Mouse (Mus musculus) CH12.LX (cell line): ENCODE measurements around the gene Adamts16. TPM values are rescaled to one million over a fixed set of nuclear protein-coding genes. Genes with fewer than 3 reads are reported as not detected.

ENCODE experiments used
- DNase-seq: peaks from one replicate; pipeline ENCODE4 v3.0.0-alpha.2; 2013; ENCODE audit errors: extremely low read depth
- H3K27ac ChIP-seq: 2 replicates; pipeline ENCODE4 v1.5.1; 2012; ENCODE audit warnings: low read depth, mild to moderate bottlenecking, control low read depth, moderate library complexity; ENCODE audit not compliant: insufficient read depth
- H3K27me3 ChIP-seq: replicated peaks from 2 replicates; pipeline ENCODE3; 2012; ENCODE audit warnings: inconsistent platforms
- H3K36me3 ChIP-seq, 2 experiments: replicated peaks in 1 of 2; 2 replicates each; pipeline versions ENCODE3 to v1.6.1; 2012; ENCODE audit warnings: inconsistent platforms in 1 of 2, low read length in 1 of 2, mild to moderate bottlenecking in 1 of 2, mixed read lengths in 1 of 2, moderate library complexity in 1 of 2; ENCODE audit not compliant: control insufficient read depth in 1 of 2, insufficient read depth in 1 of 2
- H3K4me1 ChIP-seq, 2 experiments: 2 replicates each; pipeline ENCODE4 v1.6.1; 2012; ENCODE audit warnings: inconsistent platforms in 1 of 2, moderate library complexity in 1 of 2; ENCODE audit not compliant: insufficient read depth in 2 of 2, control insufficient read depth in 1 of 2
- H3K4me2 ChIP-seq: 2 replicates; pipeline ENCODE4 v1.6.1; 2012; ENCODE audit warnings: low read depth, mild to moderate bottlenecking, control low read depth; ENCODE audit not compliant: poor library complexity, insufficient read depth, severe bottlenecking
- H3K4me3 ChIP-seq, 3 experiments: fragments of 150-350 bp in 1 of 3; sonication (generic) in 1 of 3; replicated peaks in 1 of 3; 2 replicates each; pipeline versions ENCODE3 to v1.5.1; 2011 to 2012; ENCODE audit warnings: low read depth in 2 of 3, low read length in 2 of 3, mild to moderate bottlenecking in 2 of 3, moderate library complexity in 2 of 3, control low read depth in 1 of 3, improper control_type of control experiment in 1 of 3, inconsistent platforms in 1 of 3, mixed read lengths in 1 of 3; ENCODE audit not compliant: poor library complexity in 1 of 3
- H3K79me2 ChIP-seq: replicated peaks from 2 replicates; pipeline ENCODE4 v1.6.1; 2012; ENCODE audit warnings: mild to moderate bottlenecking, moderate library complexity; ENCODE audit not compliant: control insufficient read depth, poor library complexity, insufficient read depth, severe bottlenecking; ENCODE audit errors: extremely low read depth
- H3K9ac ChIP-seq: 2 replicates; pipeline ENCODE4 v1.6.1; 2012; ENCODE audit warnings: low read depth, mild to moderate bottlenecking, control low read depth, moderate library complexity; ENCODE audit not compliant: insufficient read depth
- H3K9me3 ChIP-seq: replicated peaks from 2 replicates; pipeline ENCODE3; 2012; ENCODE audit warnings: low read length, inconsistent platforms, mixed read lengths
- BHLHE40 ChIP-seq: IDR thresholded peaks from 2 replicates; pipeline ENCODE4 v1.6.1; 2011; ENCODE audit warnings: mild to moderate bottlenecking, low read depth, low read length, improper control_type of control experiment
- CHD1 ChIP-seq: IDR thresholded peaks from 2 replicates; pipeline ENCODE4 v1.6.1; 2012; ENCODE audit warnings: low read depth, low read length, improper control_type of control experiment, inconsistent platforms
- CHD2 ChIP-seq: IDR thresholded peaks from 2 replicates; pipeline ENCODE4 v1.6.1; 2011; ENCODE audit warnings: low read length, improper control_type of control experiment
- CTCF ChIP-seq, 2 experiments: IDR thresholded peaks in 1 of 2; conservative IDR thresholded peaks in 1 of 2; 2 replicates each; pipeline ENCODE4 v1.5.1; 2011 to 2012; ENCODE audit warnings: low read depth in 2 of 2, low read length in 2 of 2, improper control_type of control experiment in 1 of 2, inconsistent platforms in 1 of 2, mild to moderate bottlenecking in 1 of 2, moderate library complexity in 1 of 2
- ELF1 ChIP-seq: IDR thresholded peaks from 2 replicates; pipeline ENCODE4 v1.6.1; 2014; ENCODE audit warnings: low read depth, mild to moderate bottlenecking, inconsistent platforms, low read length, improper control_type of control experiment
- EP300 ChIP-seq: IDR thresholded peaks from 2 replicates; pipeline ENCODE4 v1.6.1; 2011; ENCODE audit warnings: low read length, improper control_type of control experiment
- ETS1 ChIP-seq: conservative IDR thresholded peaks from 2 replicates; pipeline ENCODE4 v1.6.1; 2012; ENCODE audit warnings: low read depth, mild to moderate bottlenecking, inconsistent platforms, low read length, improper control_type of control experiment, moderate library complexity
- GABPA ChIP-seq: IDR thresholded peaks from 2 replicates; pipeline ENCODE4 v1.6.1; 2012; ENCODE audit warnings: low read depth, low read length, improper control_type of control experiment, inconsistent platforms; ENCODE audit not compliant: insufficient replicate concordance
- HCFC1 ChIP-seq: IDR thresholded peaks from 2 replicates; pipeline ENCODE4 v1.6.1; 2012; ENCODE audit warnings: low read depth, mild to moderate bottlenecking, inconsistent platforms, low read length, improper control_type of control experiment
- IRF4 ChIP-seq: IDR thresholded peaks from 2 replicates; pipeline ENCODE4 v1.6.1; 2014; ENCODE audit warnings: low read depth, mild to moderate bottlenecking, inconsistent platforms, low read length, improper control_type of control experiment
- KAT2A ChIP-seq: IDR thresholded peaks from 2 replicates; pipeline ENCODE4 v1.6.1; 2012; ENCODE audit warnings: low read length, improper control_type of control experiment, inconsistent platforms; ENCODE audit not compliant: insufficient replicate concordance
- MAFK ChIP-seq: IDR thresholded peaks from 2 replicates; pipeline ENCODE4 v1.6.1; 2011; ENCODE audit warnings: low read length, improper control_type of control experiment; ENCODE audit not compliant: insufficient replicate concordance
- MAX ChIP-seq: IDR thresholded peaks from 2 replicates; pipeline ENCODE4 v1.6.1; 2011; ENCODE audit warnings: low read length, improper control_type of control experiment
- MEF2A ChIP-seq: IDR thresholded peaks from 2 replicates; pipeline ENCODE4 v1.6.1; 2014; ENCODE audit warnings: low read depth, mild to moderate bottlenecking, inconsistent platforms, low read length, improper control_type of control experiment, borderline replicate concordance
- MYC ChIP-seq: IDR thresholded peaks from 2 replicates; pipeline ENCODE4 v1.6.1; 2011; ENCODE audit warnings: low read depth, mild to moderate bottlenecking, improper control_type of control experiment, low read length
- POLR2A ChIP-seq: IDR thresholded peaks from 2 replicates; pipeline ENCODE4 v1.6.1; 2011; ENCODE audit warnings: low read depth, mild to moderate bottlenecking, improper control_type of control experiment, low read length
- RCOR1 ChIP-seq: conservative IDR thresholded peaks from 2 replicates; pipeline ENCODE4 v1.6.1; 2012; ENCODE audit warnings: low read depth, mild to moderate bottlenecking, inconsistent platforms, low read length, improper control_type of control experiment
- SIN3A ChIP-seq: IDR thresholded peaks from 2 replicates; pipeline ENCODE4 v1.6.1; 2012; ENCODE audit warnings: low read length, improper control_type of control experiment, inconsistent platforms
- TCF12 ChIP-seq: IDR thresholded peaks from 2 replicates; pipeline ENCODE4 v1.6.1; 2014; ENCODE audit warnings: low read depth, mild to moderate bottlenecking, inconsistent platforms, low read length, improper control_type of control experiment
- UBTF ChIP-seq: IDR thresholded peaks from 2 replicates; pipeline ENCODE4 v1.6.1; 2012; ENCODE audit warnings: low read depth, mild to moderate bottlenecking, inconsistent platforms, low read length, improper control_type of control experiment, moderate library complexity
- USF1 ChIP-seq: IDR thresholded peaks from 2 replicates; pipeline ENCODE4 v1.6.1; 2014; ENCODE audit warnings: low read depth, mild to moderate bottlenecking, inconsistent platforms, low read length, improper control_type of control experiment
- ZC3H11A ChIP-seq: IDR thresholded peaks from 2 replicates; pipeline ENCODE4 v1.6.1; 2012; ENCODE audit warnings: low read depth, mild to moderate bottlenecking, inconsistent platforms, low read length, improper control_type of control experiment
- ZKSCAN1 ChIP-seq: IDR thresholded peaks from 2 replicates; pipeline ENCODE4 v1.6.1; 2012; ENCODE audit warnings: low read depth, inconsistent platforms, low read length, improper control_type of control experiment, borderline replicate concordance
- dilution Hi-C: fragments of 300-500 bp; cut with MboI; formaldehyde crosslinking; loops from 2 replicates; pipeline ENCODE4 v1.14.3; 2020; ENCODE audit warnings: low sequenced_read_pairs; ENCODE audit not compliant: extremely low pct_unique_long_range_greater_than_20kb, extremely low pct_ligation_motif_present
- in situ Hi-C: fragments of 300-500 bp; cut with MboI; formaldehyde crosslinking; loops from 3 replicates; pipeline ENCODE4 v1.14.3; 2019; ENCODE audit warnings: low sequenced_read_pairs, low pct_ligation_motif_present, low pct_unique_long_range_greater_than_20kb, mixed read lengths
- polyA plus RNA-seq: library from polyadenylated mRNA; unstranded; fragments of >175 nt; gene quantifications from 2 replicates; pipeline ENCODE4 v1.2.1, GENCODE M21; 2012; ENCODE audit warnings: low read depth; ENCODE audit not compliant: insufficient read length
- total RNA-seq, 2 experiments: library from RNA; depleted of rRNA; stranded (reverse); fragments of 300-350 nt in 1 of 2; fragments of >200 nt in 1 of 2; gene quantifications; 2 replicates each; pipeline ENCODE4 v1.2.3; 2012 to 2014

The Adamts16 gene
- total and polyA plus RNA-seq, 3 experiments, result not detected

DNA sequence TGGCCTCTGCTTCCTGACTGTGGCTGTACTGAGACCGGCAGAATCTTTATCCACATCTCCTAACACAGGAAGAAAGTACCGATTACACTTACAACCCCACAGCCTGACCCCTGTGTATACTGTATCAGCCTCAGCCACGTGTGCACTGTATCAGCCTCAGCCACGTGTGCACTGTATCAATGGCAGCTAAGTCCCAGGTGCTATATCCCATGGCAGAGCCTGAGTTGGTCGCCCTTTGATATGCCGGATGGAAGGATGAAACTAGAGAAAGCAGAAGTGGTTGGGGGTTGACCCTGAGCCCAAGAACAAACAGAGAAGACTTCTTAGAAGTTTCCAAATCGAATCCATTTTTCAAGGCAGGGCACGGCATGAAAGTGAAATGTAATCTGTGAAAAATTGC is 17.9 kb downstream of the Adamts16 start:
- dilution Hi-C loops, result no loop called here

DNA sequence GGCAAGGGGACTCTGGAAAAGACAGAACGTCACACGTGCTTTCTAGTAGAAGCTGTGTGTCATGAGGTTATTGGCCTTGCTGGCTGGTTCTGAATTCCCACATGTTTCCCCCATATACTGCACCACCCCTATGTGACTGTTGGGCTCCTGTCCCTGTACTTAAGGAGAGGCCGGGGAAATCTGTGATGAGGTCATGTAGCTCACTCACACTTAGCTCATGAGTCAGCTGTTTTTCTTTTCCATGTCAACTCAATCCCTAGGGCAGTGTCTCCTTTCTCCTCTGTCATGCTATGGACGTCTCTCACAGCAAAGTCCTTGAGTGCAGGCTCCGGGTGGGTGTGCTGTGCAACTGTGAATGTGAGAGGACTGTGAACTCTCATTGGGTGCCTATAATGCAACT is 22.6 kb downstream of the Adamts16 start:
- TF ChIP-seq ELF1 (no peak), MEF2A (no peak), POLR2A (no peak), KAT2A (no peak), ZC3H11A (no peak), RCOR1 (no peak), IRF4 (no peak), MYC (no peak), GABPA (no peak), EP300 (no peak), UBTF (no peak), CTCF (conservative IDR thresholded peaks at IDR 0.05 in 1 of 2, IDR thresholded peaks at IDR 0.05 in 1 of 2; ENCODE audit: low read depth in 2 of 2, low read length in 2 of 2) (no peak), TCF12 (no peak)
- no peak overlapping the region for H3K4me3 ChIP-seq
- dilution Hi-C loops, result no loop called here
- H3K4me1 ChIP-seq, result peaks cover 2 to 14% of the 10 kb centered on the region in 2 experiments; a peak in 2 of 4 replicates
- no peaks in the 10 kb centered on the region for H3K9me3 ChIP-seq
- no peaks in the 10 kb centered on the region for H3K36me3 ChIP-seq
- no peak overlapping the region for H3K9ac ChIP-seq
- H3K27me3 ChIP-seq, result no peaks in the 10 kb centered on the region
- DNase-seq, result no peak
- in situ Hi-C loops, result no loop called here
- H3K27ac ChIP-seq, result no peak overlapping the region
- no peak overlapping the region for H3K4me2 ChIP-seq
- no peaks in the 10 kb centered on the region for H3K79me2 ChIP-seq

More for the DNA sequence above, 17.9 kb downstream of the Adamts16 start:
- peaks cover 5 to 23% of the 10 kb centered on the region in 2 experiments; a peak in 1 of 4 replicates for H3K4me1 ChIP-seq
- in situ Hi-C loops, result no loop called here
- H3K27ac ChIP-seq, result no peak overlapping the region
- DNase-seq, result peak; percentile 40
- H3K9ac ChIP-seq, result no peak overlapping the region
- no peaks in the 10 kb centered on the region for H3K79me2 ChIP-seq
- TF ChIP-seq EP300 (0 out of 2 replicates have a peak, but pooled peaks have one; percentile 10), CHD2 (no peak), MAX (peak; percentile 78), CHD1 (no peak), BHLHE40 (peak; percentile 54; the same call in 1 of the 2 replicates), ETS1 (no peak), MYC (peak; percentile 81; the same call in 1 of the 2 replicates), ZKSCAN1 (no peak), MAFK (no peak), USF1 (no peak), SIN3A (no peak), HCFC1 (no peak)
- no peak overlapping the region for H3K4me3 ChIP-seq
- H3K27me3 ChIP-seq, result no peaks in the 10 kb centered on the region
- peak overlapping the region; percentile 57; the same call in 1 of the 2 replicates for H3K4me2 ChIP-seq
- H3K36me3 ChIP-seq, result no peaks in the 10 kb centered on the region
- H3K9me3 ChIP-seq, result no peaks in the 10 kb centered on the region
